Mouse (Mus musculus): ENCODE data around the gene Zbtb9.
A peak's percentile ranks its signal among the peaks of the same experiment; 100 is the strongest.

The Zbtb9 gene

DNA sequence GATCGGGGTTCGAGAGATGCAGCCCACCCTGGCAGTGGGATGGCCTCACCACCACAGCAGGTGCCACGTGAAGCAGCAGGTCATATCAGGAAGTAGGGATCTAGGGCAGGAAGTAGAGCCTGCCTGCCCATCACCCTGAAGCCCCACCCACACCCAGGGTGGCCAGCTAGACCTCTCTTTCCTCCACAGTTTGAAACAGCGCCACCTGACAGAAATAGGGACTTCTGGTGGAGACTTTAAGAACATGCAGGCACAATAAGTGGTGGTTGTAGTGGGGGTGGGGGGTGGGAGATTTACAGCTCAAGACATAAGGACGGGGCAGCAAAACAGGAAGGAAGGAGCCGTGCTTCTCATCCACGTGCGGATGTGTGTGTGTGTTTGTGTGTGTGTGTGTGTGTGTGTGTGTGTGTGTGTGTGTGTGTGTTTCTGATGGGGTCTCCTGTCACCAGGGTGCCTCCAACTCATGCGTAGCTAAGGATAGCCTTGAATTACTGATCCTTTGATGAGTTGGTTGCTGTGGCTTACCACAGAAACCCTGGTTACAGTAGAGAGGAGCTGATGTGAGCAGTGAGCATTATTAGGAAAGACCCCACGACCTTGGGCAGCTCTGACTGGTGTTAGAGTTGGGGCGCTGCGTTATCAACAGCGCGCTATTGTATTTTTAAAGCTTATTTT, 39.2 kb downstream of the Zbtb9 start:
- no peak for DNase-seq (ENCODE audit: low spot score in 2 of 2)

DNA sequence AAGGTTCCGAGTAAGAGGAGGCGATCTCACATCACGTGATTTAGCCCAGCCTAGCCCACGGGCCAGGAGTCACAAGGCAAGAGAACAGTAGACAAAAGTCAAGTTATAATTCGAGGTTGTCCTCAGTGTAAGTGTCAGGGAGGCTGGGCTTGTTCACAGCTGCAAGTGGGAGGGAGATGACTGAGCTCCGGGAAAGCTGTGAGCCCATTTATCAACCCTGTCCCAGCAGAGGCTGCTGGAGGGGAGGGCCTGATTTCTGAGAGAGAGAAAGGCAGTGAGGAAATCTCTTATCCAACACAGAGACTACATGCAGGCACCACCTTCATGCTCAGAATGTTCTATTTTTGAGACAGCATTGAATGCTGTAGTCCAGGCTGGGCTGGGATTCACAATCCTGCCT, 39.9 kb downstream of the Zbtb9 start:
- DNase-seq (ENCODE audit: low spot score in 2 of 2): peak; percentile 53 to 57

DNA sequence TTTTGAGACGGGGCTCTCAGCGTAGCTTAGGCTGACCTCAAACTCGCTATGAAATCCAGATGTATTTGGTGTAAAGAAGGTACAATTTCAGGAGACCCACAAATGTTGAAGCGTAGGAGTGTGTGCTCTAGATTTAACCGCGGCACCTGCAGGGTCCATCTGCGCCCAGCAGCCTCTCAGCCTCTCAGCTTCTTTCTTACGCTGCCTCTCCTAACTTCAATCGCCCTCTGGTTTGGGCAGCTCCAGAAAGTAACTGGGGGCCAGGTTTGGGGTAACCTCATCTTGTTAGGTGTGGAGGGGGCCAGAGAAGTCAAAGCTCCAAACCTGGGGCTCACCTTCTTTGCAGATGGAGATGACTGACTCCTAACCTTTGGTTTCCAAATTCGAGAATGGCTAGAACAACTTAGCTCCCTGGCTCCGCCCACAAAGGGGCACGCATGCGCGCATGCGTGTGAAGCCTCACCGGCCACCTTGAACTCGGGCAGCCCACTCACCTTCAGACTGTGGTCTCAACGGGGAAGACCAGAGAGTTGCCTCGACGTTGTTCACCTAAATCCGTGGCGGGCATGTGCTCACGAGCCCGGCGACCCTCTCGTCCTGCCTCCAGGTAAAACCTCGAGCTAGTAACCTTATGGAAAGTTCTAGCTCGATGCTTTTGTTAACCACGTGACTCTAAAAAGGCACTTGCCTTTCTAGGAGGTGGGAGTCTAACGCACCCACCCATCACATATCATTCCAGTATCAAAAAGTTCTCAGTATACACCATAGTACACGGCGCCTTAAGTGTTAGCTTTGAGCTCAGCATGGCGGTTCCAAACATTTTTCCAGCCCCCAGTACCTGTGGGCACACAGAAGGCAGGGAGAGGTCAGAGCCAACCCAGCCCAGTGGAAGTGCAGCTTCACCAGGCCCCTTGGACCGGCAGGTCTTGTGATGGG, 44.9 kb downstream of the Zbtb9 start:
- DNase-seq (ENCODE audit: low spot score in 2 of 2): peak; percentile 81 to 86

DNA sequence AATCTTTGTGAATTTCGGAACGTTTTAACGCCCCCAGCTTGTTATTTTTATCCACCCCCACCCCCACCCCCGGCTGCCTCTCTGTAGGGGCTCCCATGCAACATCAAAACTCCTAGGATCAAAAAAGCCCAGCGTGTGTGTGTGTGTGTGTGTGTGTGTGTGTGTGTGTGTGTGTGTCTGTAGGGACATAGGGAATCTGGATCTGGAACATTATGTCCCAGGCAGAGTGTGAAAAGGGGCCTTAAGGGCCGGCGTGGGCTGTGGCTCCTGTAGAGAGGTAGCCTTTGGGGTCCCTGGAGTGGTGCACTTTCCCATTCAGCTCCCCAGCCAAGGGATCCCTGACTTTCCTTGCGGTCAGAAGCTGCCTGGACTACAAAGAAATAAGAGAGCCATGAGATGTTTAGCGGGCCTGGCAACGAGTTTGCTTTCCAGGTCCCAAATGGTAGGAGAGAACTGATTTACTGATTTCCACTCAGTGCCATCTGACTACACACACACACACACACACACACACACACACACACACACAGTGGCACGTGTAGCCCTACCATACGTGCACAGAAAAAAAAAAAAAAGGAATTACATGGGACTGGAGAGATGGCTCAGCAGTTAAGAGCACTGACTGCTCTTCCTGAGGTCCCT, 45.7 kb downstream of the Zbtb9 start:
- DNase-seq (ENCODE audit: low spot score in 2 of 2): peak; percentile 55 to 63

DNA sequence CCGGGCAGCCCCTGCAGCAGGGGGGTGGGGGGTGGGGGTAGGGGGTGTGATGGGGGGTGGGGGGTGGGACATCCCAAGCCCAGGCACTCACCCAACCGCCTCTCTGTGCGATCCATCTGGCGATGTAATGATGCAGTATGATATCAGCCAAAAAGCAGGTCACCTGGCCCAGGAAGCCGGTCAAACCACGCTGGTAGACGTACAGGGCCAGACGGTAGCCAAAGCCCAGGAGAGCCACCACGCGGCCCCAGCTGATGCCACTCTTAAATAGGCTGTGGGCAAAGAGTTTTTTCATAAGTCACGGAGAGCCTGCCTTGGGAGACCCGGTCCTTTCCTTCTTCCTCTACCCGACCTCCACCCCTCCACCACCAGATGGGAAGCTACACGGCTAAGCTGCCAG, 48.1 kb downstream of the Zbtb9 start:
- DNase-seq (ENCODE audit: low spot score in 2 of 2): no peak

DNA sequence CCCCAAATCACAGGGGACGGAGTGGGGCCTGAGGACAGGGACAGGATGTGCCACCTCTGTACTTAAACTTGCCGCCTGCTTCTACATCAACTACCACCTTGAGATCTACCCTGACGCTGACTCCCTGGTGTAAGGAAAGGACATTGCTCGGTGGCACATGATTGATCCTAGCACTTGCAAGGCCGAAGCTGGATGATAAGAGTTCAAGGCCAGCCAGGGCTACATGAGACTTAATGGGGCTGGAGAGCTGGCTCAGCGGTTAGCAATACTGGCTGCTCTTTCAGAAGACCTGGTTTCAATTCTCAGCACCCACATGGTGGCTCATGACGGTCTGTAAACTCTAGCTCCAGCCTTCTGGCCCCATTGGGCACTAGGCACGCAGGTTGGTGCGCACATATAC, 48.8 kb downstream of the Zbtb9 start:
- no peak for DNase-seq (ENCODE audit: low spot score in 2 of 2)

DNA sequence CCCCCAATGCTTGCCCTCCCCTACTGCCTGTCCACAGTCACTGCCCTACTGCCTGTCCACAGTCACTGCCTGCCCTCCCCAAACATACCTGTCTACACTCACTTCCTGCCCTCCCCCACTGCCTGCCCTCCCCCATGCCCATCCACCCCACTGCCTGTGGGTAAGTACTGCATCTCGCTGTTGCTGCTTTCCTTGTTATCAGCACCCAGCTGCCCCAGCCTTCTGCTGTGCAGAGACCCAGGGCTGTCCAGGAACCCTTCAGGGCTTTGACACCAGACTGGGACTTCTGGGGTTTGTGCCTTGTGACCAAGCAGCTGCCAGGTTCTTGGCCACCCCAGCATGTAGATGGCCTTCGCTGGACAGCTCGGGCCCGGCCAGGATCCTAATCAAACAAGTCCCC, 50.4 kb downstream of the Zbtb9 start:
- no peak for DNase-seq (ENCODE audit: low spot score in 2 of 2)

DNA sequence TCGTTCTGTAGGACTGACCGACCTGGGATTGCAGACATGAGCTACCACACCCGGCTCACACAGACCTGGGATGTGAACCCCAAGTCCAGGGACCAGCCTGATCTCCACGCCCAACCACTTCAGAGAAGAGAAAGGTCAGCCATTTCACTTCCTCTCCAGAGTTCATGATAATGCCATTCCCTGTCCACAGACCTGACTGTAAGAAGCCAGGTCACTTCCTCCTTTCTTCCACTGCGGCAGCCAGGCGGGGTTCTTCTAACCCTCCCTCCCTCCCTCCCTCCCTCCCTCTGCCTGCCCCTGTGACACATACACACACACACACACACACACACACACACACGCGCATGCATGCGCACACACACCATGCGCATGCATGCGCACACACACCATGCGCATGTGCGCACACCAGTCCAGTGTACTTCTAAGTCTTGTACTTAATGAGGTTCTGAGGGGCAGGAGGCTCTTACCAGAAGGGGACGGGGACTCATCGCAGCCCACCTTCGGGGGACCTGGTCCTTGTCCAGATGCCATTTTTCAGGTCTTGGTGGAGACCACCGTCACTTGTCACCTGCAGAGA, 52.4 kb downstream of the Zbtb9 start:
- no peak for DNase-seq (ENCODE audit: low spot score in 2 of 2)

DNA sequence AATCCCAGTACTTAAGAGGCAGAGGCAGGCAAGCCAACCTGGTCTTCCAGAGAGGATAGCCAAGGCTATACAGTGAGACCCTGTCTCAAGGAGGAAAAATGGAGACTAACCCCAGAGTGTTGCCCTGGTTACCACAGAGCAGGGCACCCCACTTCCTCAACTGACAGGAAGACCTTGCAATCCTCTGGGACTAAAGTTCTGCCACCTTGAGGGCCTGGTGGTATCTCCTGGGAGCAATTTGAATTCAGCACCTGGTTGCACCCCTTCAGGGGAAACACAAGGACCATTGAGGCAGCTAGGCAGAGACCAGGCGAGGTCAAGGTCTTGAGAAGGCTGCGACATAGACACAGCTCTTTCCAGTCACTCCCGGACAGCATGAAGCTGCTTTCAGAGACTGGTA, 53.0 kb downstream of the Zbtb9 start:
- DNase-seq (ENCODE audit: low spot score in 2 of 2): no peak

DNA sequence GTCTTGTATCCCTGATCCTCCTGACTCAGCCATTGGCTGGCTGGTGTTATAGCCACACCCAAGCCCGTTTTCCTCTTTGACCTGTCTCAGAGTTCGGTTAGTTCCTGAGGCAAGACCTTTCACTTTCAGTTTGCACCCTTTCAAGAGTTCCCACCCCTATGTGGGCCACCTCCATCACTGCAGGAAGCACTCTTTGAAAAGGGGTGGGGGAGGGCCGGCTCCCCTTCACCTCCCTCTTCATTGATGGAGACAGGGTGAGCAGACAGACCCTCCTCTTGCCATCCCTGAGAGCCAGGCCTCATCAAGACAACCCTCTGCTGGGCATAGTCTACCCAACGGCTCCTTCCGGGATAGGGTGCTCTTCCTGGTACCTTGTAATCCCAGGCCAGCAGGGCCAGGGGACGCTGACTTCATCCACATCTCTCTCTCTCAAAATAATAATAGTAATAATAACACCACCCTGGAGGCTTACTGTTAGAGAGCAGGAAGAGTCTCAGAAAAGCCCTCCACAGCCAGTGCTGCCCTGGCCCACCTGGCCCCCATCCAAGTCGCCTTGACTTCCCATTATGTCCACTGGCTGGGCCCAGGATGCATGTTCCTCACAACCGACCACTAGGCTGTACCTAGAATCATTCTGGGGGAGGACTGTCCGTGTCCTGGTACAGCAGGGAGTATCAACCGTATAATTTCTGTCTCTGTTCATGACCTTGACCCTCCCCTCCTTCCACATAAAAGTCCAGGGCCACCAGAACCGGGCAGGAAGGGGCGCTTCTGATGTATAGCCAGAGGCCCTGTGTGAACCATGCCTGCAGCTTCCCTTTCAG, 54.7 kb downstream of the Zbtb9 start:
- no peak for DNase-seq (ENCODE audit: low spot score in 2 of 2)

DNA sequence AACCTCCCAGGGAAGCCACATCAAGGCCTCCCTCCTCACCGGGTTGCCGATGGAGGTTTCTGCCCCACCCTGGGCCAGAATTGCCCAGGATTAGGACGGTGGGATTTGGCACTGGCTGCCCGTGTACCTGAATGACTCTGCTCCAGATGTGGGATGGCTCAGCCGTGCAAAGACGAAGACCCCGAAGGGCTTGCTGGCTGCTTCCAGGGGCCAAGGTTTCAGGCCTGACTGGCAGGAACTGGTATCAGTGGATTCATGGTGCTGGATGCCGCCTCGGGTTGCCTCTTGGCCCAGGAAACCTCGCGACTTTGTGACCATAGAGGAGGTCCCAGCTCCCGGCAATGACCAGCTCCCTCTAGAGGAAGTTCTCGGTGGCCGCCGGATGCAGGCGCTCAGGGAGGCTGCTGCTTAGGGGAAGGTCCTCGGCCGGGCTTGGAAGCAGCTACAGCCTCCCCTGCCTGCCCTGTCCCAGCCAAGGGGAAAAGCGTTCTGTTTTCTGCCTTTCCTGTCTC, 55.4 kb downstream of the Zbtb9 start:
- peak; percentile 89 to 93 for DNase-seq (ENCODE audit: low spot score in 2 of 2)

DNA sequence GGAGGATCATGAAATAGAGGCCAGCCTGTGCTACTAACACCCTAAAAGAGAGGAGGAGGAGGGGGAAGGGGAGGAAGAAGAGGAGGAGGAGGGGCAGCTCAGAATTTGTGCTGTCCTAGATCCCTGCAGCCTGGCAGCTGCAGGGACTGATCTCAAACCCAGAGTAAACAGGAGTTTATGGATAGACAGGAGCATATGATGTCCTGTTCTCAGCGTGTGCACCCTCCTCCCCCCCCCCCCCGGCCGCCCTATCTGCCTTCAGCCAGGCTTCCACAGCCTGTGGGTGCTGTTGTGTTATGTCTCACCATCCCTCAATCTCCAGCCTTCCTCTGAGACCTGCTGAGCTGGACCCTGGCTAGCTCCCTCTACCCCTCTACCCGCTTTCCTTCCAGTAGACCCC, 55.9 kb downstream of the Zbtb9 start, which contains the start of gene Bak1:
TSS of gene Bak1 (minus strand) at position 101 of the 400 bp plus-strand sequence.
- no peak for DNase-seq (ENCODE audit: low spot score in 2 of 2)

DNA sequence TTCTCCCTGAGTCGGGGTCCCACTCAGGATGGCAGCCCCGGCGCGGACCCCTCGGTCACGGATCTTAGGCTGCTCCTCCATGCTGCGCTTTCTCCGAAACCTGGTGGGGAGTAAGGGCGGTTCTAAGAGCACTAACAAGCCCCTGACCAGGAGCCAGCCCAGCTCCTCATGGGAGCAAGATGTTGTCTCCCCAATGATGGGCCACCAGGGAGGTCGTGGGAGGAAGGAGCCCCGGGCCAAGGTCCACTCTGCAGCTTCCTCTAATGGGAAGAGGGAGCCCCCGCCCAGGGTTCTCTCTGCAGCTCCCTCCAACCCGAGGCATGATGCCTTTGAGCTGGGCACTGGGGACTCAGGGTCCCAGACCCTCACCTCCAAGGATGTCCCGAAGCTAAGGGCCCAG, 56.5 kb downstream of the Zbtb9 start:
- no peak for DNase-seq (ENCODE audit: low spot score in 2 of 2)

DNA sequence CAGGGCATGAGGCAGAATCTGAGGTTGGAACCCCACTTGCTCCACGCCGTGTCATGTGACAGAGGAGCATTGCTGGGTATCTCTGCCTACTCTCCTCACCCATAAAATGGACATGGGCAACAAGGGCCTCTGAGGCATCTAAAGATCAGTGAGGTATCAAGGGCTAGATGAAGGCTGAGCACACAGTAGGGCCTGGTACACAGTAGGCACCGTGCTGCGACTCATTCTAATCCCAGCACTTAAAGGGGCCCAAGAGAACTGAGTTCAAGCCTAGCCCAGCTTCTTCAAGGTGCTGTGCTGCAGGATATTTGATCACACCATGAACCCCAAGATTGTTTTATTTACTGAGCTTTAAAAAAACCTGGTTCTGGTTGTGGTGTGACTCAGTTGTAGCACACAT, 57.9 kb downstream of the Zbtb9 start:
- DNase-seq (ENCODE audit: low spot score in 2 of 2): no peak

DNA sequence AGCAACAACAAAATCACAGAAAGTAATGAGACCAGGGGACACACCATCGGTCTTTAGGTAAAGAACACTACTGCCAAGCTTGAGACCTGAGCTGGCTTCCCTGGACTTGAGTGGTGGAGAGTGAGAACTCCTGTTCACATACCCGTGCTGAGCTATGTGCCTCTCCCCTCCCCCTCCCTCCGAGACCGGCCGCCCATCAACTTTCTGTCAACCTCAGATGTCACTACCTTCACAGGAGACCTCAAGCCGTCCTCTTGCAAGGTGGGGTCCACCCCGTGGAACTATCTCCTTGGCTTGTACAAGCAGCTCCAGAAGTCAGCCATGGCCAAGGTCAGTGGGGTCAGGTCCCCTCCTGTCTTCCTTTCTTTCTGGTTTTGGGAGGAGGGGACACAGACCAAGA, 59.4 kb downstream of the Zbtb9 start:
- no peak for DNase-seq (ENCODE audit: low spot score in 2 of 2)

DNA sequence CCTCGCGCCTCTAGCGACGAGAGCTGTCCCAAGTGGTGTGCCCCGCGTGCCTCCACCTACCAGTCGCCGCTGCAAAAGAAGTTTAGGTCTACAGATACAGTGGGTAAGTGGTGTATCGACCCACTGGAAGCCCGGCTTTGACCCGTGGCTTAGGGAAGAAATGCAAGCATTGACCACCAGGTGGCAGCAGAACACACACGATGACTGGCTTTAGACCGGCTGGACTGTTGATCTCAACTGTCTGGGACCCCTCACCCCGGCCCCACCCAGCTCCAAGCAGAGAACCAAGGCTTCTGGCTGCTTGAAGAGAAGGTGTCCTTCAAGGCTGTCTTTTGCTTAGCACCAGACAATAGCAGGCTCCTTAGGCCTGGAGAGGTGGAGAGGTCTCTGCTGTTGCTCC, 59.9 kb downstream of the Zbtb9 start:
- peak; percentile 74 to 85 for DNase-seq (ENCODE audit: low spot score in 2 of 2)

DNA sequence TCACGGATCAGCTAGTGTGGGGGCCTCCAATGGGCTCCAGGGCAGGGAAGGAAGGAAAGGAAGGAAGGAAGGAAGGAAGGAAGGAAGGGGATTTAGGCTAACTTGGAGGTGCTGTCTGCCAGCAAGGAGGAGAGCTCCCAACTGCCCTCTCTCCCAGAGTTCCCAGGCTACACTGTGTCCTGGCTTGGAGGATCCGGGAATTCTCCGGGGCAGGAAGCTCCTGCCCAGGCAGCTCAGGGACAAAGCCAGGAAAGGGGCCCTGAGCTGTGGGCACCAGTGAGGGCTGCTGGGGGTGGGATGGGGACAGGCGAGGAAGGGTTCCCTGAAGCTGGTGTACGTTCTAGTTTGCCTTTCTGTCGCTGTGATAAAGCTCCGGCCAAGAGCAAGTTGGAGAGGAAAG, 63.5 kb downstream of the Zbtb9 start:
- no peak for DNase-seq (ENCODE audit: low spot score in 2 of 2)

DNA sequence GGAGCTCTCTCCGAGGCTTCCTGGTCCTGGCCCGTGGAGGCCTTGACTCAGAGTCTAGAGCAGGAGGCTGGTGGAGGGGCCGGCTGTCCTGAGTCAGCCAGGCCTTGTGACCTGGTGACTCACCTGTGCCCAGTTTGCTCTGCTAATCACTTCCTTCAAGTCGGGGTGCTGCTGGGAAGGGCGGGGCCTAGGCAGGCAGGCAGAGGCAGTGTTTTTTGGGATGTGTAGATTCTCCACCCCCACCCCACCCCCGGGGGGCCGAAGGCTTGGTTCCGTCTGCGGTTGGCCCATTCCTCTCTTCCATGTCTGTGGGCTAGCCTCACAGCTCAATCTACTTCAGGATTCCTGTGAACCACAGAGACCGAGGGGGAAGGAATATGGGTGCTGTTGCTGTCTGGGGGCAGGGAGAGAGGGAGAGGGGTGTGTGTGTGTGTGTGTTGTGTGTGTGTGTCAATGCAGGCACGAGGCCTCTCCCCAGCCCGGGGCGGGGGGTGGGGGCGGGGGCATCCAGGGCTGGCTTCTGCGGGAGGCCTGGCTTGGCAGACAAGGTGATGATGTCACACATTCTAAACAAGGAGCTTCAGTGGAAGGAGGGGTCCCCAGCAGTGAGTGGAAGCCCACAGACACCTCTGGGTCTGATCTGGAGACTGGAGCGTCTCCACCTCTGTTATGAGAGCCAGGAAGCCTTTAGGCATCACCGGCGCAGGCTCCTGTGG, 65.5 kb downstream of the Zbtb9 start:
- DNase-seq (ENCODE audit: low spot score in 2 of 2): no peak

DNA sequence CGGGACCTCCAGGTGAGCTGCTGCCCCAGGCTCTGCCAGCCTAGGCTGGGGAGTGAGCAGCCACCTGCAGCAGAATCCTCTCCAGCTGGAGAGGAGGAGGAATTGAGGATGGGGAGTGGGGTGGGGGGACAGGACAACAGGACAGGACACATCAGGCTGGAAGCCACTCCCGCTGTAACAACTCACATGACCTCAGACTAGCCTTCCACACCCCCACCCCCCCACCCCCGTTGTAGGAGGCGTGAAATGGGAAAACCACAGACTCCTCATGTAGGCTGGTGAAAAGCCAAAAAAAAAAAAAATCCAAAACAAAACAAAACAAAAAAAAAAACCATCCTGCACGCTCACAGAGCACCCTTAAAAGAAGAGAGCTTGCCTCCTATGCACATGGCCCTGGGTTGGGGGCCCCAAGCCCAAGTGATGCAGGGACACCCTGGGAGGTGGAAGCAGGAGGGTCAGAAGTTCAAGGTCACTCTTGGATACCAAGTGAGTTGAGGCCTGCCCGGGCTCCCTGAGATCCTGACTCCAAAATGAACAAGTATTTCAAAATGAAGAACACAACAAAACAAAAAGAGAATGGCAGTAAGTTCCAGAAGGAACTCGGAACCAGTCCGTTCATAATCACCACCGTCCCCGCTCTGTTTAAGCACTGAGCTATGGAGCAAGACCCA, 66.6 kb downstream of the Zbtb9 start:
- DNase-seq (ENCODE audit: low spot score in 2 of 2): no peak
